Mouse (Mus musculus) midbrain, embryonic 16.5 days (tissue): ENCODE data around the gene Vasp. TPM values are rescaled to one million over a fixed set of nuclear protein-coding genes. Genes with fewer than 3 reads are reported as not detected.

Experiments
- ATAC-seq: fragments of 200-750 bp; cut with Nextera tagmentation; 2 replicates; pipeline ENCODE4 v1.8.0; 2017; ENCODE audit warnings: moderate TSS enrichment
- H3K27ac ChIP-seq: fragments of 300-500 bp; sonication (generic); 2 replicates; pipeline ENCODE4 v1.5.1; 2014; ENCODE audit warnings: mild to moderate bottlenecking, low read length, mixed read lengths
- H3K27me3 ChIP-seq: fragments of 300-500 bp; sonication (generic); 2 replicates; pipeline ENCODE4 v1.6.1; 2014; ENCODE audit warnings: low read depth, low read length, mixed read lengths; ENCODE audit not compliant: control insufficient read depth, insufficient read depth
- H3K36me3 ChIP-seq: fragments of 300-500 bp; sonication (generic); 2 replicates; pipeline ENCODE4 v1.6.1; 2014; ENCODE audit warnings: mild to moderate bottlenecking, low read length, moderate library complexity, mixed read lengths; ENCODE audit not compliant: control insufficient read depth, insufficient read depth
- H3K4me1 ChIP-seq: fragments of 300-500 bp; sonication (generic); 2 replicates; pipeline ENCODE4 v1.6.1; 2014; ENCODE audit warnings: mild to moderate bottlenecking, low read length, mixed read lengths; ENCODE audit not compliant: control insufficient read depth, insufficient read depth
- H3K4me2 ChIP-seq: fragments of 300-500 bp; sonication (generic); 2 replicates; pipeline ENCODE4 v1.6.1; 2014; ENCODE audit warnings: mild to moderate bottlenecking, low read length, mixed read lengths
- H3K4me3 ChIP-seq: fragments of 300-500 bp; sonication (generic); 2 replicates; pipeline ENCODE4 v1.5.1; 2014; ENCODE audit warnings: low read depth, mild to moderate bottlenecking, low read length, moderate library complexity, mixed read lengths
- H3K9ac ChIP-seq: fragments of 300-500 bp; sonication (generic); 2 replicates; pipeline ENCODE4 v1.6.1; 2014; ENCODE audit warnings: low read depth, low read length, mixed read lengths
- H3K9me3 ChIP-seq: fragments of 300-500 bp; sonication (generic); replicated peaks from 2 replicates; pipeline ENCODE4 v1.6.1; 2014; ENCODE audit warnings: mild to moderate bottlenecking, low read length, mixed read lengths; ENCODE audit not compliant: control insufficient read depth, poor library complexity, severe bottlenecking
- WGBS: fragments of 180-500 bp; shearing (Covaris S2); extraction: QIAGEN DNeasy Blood & Tissue Kit; methylation state at CpG from one replicate; pipeline ENCODE4 v1.1.7; 2014; 5-methylcytosine and 5-hydroxymethylcytosine counted together
- polyA plus RNA-seq: library from polyadenylated mRNA; unstranded; fragments of >200 nt; fragmentation: Nextera tagmentation; extraction: Ambion mirVana; gene quantifications from 2 replicates; pipeline ENCODE4 v1.2.1, GENCODE M21; 2015

Gene Vasp
- polyA plus RNA-seq, 1 experiment from 2014 or later, result 35.5 TPM

DNA sequence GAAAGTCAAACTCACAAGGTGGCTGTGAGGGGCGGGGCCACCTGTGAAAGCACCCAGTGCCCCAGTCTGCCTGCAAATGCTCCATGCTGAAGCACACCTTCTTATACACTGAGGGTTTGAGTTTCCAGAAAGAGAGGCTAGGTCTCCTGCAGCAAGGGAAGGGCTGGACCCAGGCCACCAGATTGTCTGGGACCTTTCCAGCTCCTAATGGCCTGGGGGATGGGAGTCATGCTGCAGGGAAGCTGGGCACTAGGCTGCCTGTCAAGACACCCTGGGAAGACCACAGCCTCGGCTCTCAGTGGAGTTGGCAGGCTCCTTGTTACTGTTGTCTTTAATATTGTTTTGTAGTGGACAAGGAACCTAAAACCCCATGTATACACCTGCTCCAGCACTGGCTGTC is 35.2 kb downstream of the Vasp start:
- no peaks in the 10 kb centered on the region for H3K36me3 ChIP-seq
- WGBS, result 78% methylated on average over 2 of the region's 2 CpGs
- no peaks in the 10 kb centered on the region for H3K4me1 ChIP-seq
- H3K27me3 ChIP-seq, result no peaks in the 10 kb centered on the region
- no peak overlapping the region for H3K4me3 ChIP-seq
- H3K4me2 ChIP-seq, result no peak overlapping the region
- no peaks in the 10 kb centered on the region for H3K9me3 ChIP-seq
- no peak overlapping the region for H3K27ac ChIP-seq
- no peak for ATAC-seq
- H3K9ac ChIP-seq, result no peak overlapping the region

DNA sequence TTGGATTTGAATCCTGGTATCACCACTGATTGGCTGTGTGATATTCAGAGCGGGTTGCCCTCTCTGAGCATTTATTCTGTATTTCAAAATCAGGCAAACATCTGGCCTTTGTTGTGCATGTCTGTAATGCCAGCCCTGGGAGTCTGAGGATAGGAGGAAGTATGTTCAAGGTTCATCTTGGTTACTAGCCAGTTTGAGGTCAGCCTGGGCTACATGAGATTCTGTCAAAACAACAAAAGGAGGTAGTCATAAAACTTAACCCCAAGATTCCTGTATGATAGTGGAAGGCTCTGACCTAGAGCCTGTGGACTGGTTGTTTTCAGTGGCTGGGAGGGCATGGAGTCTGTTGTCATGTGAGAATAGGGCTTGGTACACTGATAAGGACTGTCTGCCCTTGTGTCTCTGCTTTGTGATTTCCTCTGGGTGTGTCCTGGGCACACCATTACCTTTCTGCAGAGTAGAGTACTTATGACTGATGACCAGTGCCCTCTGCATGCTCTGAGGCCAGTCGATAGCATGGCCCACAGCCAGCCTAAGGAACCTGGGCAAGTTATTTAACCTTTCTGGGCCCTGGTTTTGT is 36.4 kb downstream of the Vasp start:
- Histone ChIP-seq H3K9me3 (no peaks in the 10 kb centered on the region), H3K27ac (no peak overlapping the region), H3K4me2 (no peak overlapping the region), H3K4me1 (no peaks in the 10 kb centered on the region), H3K27me3 (no peaks in the 10 kb centered on the region), H3K36me3 (no peaks in the 10 kb centered on the region; the same call in 1 of the 2 replicates), H3K9ac (no peak overlapping the region), H3K4me3 (no peak overlapping the region)
- 91% methylated on average over 2 of the region's 2 CpGs for WGBS
- ATAC-seq, result no peak

DNA sequence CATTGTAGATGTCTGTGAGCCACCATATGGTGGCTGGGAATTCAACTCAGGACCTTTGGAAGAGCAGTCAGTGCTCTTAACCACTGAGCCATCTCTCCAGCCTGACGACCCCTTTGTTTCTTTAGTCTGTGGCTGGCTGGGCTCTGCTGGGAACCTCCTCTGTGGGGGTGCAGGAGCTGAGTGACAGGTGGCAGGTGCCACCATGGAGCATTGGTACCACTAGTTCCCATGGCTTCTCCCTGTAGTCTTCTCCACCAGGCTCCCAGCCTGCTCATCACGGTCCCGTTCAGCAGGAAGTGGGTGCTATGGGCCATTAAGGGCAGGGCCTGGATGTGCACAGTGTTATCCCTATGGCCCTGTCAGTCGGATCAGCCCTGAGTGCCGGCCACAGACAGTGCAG is 37.0 kb downstream of the Vasp start:
- WGBS, result 77% methylated on average over 5 of the region's 5 CpGs
- ATAC-seq, result no peak
- H3K36me3 ChIP-seq, result no peaks in the 10 kb centered on the region; the same call in 1 of the 2 replicates

DNA sequence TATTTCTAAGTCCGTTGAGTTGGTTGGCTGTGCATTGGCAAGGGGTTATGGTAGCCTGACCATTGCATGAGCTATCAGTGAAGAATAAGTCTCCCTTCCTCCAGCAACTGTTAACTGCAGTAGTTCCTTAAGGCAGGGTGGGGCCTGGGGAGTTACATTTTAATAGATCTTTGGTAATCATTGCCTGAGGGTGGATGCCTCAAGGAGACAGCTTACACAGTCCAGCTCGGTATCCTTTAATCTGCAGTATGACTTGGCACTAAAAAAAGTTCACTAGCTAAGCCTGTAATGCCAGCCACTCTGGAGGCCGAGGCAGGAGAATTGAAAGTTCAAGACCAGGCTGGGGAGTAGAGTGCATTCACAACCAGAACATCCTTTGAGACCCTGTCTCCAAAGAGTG is 39.8 kb downstream of the Vasp start:
- Histone ChIP-seq H3K4me3 (no peak overlapping the region), H3K9ac (no peak overlapping the region), H3K36me3 (no peaks in the 10 kb centered on the region; the same call in 1 of the 2 replicates), H3K4me1 (peaks cover 12% of the 10 kb centered on the region), H3K27me3 (no peaks in the 10 kb centered on the region), H3K9me3 (no peaks in the 10 kb centered on the region), H3K27ac (no peak overlapping the region), H3K4me2 (no peak overlapping the region)
- WGBS, result 94% methylated on average over 3 of the region's 3 CpGs
- ATAC-seq, result no peak

More for the DNA sequence above, 37.0 kb downstream of the Vasp start:
- Histone ChIP-seq H3K4me1 (peaks cover 3% of the 10 kb centered on the region; the same call in 1 of the 2 replicates), H3K27me3 (no peaks in the 10 kb centered on the region), H3K9me3 (no peaks in the 10 kb centered on the region), H3K4me2 (no peak overlapping the region), H3K9ac (no peak overlapping the region), H3K27ac (no peak overlapping the region), H3K4me3 (no peak overlapping the region)

DNA sequence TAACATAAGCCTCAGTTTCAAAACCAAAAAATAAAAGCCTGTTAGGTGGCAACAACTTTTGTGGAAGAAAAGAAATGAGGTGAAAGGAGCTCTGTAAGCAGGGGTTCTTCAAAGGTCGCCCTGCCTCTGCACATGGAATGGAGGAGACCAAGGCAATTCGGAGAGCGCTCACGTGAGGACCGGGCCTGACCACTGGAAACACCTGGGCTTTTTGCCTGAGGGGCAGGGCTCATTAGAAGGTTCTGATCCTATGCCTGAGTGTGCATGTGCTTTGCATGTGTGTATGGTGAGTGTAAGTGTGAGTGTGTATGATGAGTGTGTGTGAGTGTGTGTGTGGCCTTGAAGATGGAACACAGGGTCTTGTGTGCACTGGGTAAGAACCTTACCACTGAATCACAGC is 40.7 kb downstream of the Vasp start:
- Histone ChIP-seq H3K27ac (no peak overlapping the region), H3K9ac (no peak overlapping the region), H3K4me2 (no peak overlapping the region), H3K27me3 (no peaks in the 10 kb centered on the region), H3K4me3 (no peak overlapping the region), H3K4me1 (peaks cover 16% of the 10 kb centered on the region), H3K36me3 (no peaks in the 10 kb centered on the region; the same call in 1 of the 2 replicates), H3K9me3 (no peaks in the 10 kb centered on the region)
- no peak for ATAC-seq
- WGBS, result 96% methylated on average over 5 of the region's 5 CpGs

DNA sequence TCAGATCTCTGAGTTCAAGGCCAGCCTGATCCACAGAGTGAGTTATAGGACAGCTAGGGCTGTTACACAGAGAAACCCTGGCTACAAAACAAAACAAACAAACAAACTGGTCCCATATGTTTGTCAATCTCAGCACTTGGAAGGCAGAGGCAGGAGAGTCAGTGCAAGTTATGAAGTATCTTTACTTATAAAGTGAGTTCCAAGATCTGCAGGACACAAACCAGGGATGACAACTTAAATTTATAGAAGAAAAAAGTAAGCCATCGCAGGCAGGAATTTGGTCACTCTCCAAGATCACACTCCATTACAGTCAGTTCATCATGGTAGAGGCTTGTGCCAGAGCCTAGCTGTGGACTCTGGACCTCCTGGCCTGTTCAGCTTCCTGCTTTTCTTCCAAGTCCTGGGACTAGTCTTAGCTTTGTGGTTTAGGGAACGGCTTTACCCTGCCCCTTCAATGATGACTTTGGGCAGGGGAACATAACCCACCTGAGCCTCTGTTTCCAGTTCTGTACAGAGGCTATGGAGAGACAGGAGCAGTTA is 41.5 kb downstream of the Vasp start:
- WGBS, result 89% methylated on average over 2 of the region's 2 CpGs
- Histone ChIP-seq H3K4me3 (no peak overlapping the region), H3K36me3 (no peaks in the 10 kb centered on the region; the same call in 1 of the 2 replicates), H3K4me2 (no peak overlapping the region; the same call in 1 of the 2 replicates), H3K9me3 (no peaks in the 10 kb centered on the region), H3K4me1 (peaks cover 16% of the 10 kb centered on the region), H3K27me3 (no peaks in the 10 kb centered on the region), H3K27ac (no peak overlapping the region), H3K9ac (no peak overlapping the region)
- no peak for ATAC-seq

DNA sequence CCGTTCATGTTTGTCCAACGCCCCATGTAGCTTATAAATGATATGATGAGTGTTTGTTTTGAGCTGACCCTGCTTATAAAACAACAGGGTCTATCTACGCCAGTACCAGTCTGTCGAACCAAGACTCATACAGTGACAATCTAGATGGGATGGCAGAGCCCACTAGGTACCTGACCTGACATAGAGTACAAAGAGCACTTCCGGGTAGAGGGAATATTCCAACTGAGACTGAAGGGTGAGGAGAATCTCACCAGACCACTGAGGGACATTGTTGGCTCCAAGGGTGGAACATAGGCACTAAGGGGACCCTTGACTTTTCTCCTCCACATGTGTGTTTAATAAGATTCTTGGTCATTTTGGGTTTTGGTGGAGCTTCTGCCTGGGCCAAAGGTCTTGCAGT is 42.2 kb downstream of the Vasp start:
- Histone ChIP-seq H3K9ac (peak overlapping the region; percentile 65), H3K4me3 (peak overlapping the region; percentile 62), H3K27me3 (no peaks in the 10 kb centered on the region), H3K36me3 (no peaks in the 10 kb centered on the region; the same call in 1 of the 2 replicates), H3K4me2 (peak overlapping the region; percentile 88), H3K9me3 (no peaks in the 10 kb centered on the region), H3K4me1 (peaks cover 16% of the 10 kb centered on the region), H3K27ac (peak overlapping the region; percentile 73)
- 43% methylated on average over 5 of the region's 5 CpGs for WGBS
- ATAC-seq, result no peak

DNA sequence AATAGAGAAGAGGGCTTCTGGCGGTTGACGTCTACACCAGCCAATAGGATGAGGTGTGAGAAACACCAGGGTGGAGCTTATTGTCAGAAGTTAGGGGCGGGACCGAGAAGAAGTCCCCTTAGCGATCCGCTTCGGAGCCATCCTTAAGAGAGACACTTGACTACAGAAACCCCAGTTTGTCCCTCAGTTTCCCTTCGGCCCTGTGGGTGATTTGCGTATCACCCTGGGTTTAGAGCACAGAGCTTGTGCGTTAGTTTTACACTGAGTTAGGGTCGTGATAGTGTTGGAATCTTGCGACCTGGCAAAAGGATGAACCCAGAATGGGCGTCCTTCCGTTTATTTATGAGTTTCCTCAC is 42.8 kb downstream of the Vasp start:
- Histone ChIP-seq H3K9ac (peak overlapping the region; percentile 65), H3K9me3 (no peaks in the 10 kb centered on the region), H3K4me2 (peak overlapping the region; percentile 88), H3K4me3 (peak overlapping the region; percentile 62), H3K4me1 (peaks cover 16% of the 10 kb centered on the region), H3K36me3 (no peaks in the 10 kb centered on the region; the same call in 1 of the 2 replicates), H3K27me3 (no peaks in the 10 kb centered on the region), H3K27ac (peak overlapping the region; percentile 73)
- 0% methylated on average over 14 of the region's 14 CpGs for WGBS
- ATAC-seq, result no peak

DNA sequence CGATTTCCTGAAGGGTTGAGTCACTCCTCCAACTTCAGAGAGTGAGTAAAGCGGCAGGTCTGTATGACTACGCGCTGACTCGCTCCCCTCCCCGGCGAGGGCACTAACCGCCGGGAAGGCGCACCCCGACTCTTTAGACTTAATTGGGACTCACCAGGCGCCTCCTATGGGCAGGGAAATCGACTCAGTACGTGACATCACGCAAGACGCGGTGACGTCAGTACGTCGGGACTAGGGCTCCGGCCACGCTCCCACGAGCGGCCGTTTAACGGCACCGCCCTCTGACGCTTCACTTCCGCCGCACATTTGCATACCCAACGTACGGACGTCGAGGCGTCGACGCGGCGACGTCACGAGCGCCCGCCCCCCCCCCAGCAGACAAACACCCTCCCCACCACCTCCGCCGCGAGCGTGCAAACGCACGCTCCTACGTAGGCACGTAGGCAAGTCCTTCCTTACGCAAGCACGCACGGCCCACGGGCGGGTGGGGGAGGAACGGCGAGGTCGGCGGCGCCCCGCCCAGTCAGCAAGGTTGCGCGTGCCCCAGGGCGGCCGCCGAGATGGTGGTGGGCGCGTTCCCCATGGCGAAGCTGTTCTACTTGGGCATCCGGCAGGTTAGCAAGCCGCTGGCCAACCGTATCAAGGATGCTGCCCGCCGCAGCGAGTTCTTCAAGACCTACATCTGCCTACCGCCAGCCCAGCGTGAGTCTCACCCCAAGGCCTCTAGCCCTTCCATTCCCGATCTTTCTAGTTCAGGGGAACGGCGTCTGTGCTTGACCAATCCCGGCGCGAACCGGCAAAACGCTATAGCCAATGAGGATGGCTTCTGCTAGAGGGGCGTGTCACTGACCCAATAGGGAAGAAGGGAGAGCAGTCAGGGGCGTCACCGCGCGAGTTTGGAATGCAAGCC is 43.5 kb downstream of the Vasp start, which contains the start of gene Opa3:
TSS of gene Opa3 (plus strand) at position 452 of the 910 bp plus-strand sequence.
- WGBS, result under 1% methylated on average over 79 of the region's 91 CpGs
- Histone ChIP-seq H3K4me1 (peaks cover 16% of the 10 kb centered on the region), H3K9ac (peak within 1 kb of the TSS; percentile 80), H3K36me3 (no peaks in the 10 kb centered on the region; the same call in 1 of the 2 replicates), H3K9me3 (no peaks in the 10 kb centered on the region), H3K4me3 (peak within 1 kb of the TSS; percentile 62), H3K27me3 (no peaks in the 10 kb centered on the region), H3K4me2 (peak within 1 kb of the TSS; percentile 88), H3K27ac (peak within 1 kb of the TSS; percentile 99)
- peak; percentile 97 for ATAC-seq
